Mouse (Mus musculus) hindbrain, embryonic 15.5 days (tissue): ENCODE data around the gene Gm44502. TPM values are rescaled to one million over a fixed set of nuclear protein-coding genes. Genes with fewer than 3 reads are reported as not detected.

Experiments
- ATAC-seq: fragments of 200-750 bp; cut with Nextera tagmentation; 2 replicates; pipeline ENCODE4 v1.8.0; 2017; ENCODE audit warnings: low read depth, moderate number of reproducible peaks, moderate TSS enrichment; ENCODE audit not compliant: low FRiP score
- H3K27ac ChIP-seq: fragments of 300-500 bp; sonication (generic); replicated peaks from 2 replicates; pipeline ENCODE4 v1.5.1; 2015; ENCODE audit warnings: mild to moderate bottlenecking, inconsistent platforms
- H3K27me3 ChIP-seq: fragments of 300-500 bp; sonication (generic); 2 replicates; pipeline ENCODE4 v1.6.1; 2015; ENCODE audit warnings: control low read depth, inconsistent platforms
- H3K36me3 ChIP-seq: fragments of 300-500 bp; sonication (generic); 2 replicates; pipeline ENCODE4 v1.6.1; 2015; ENCODE audit warnings: control low read depth, inconsistent platforms
- H3K4me1 ChIP-seq: fragments of 300-500 bp; sonication (generic); replicated peaks from 2 replicates; pipeline ENCODE4 v1.6.1; 2015; ENCODE audit warnings: control low read depth, inconsistent platforms
- H3K4me2 ChIP-seq: fragments of 300-500 bp; sonication (generic); 2 replicates; pipeline ENCODE4 v1.6.1; 2015; ENCODE audit warnings: moderate library complexity, mild to moderate bottlenecking, inconsistent platforms
- H3K4me3 ChIP-seq: fragments of 300-500 bp; sonication (generic); 2 replicates; pipeline ENCODE4 v1.5.1; 2015; ENCODE audit warnings: mild to moderate bottlenecking, inconsistent platforms
- H3K9ac ChIP-seq: fragments of 300-500 bp; sonication (generic); 2 replicates; pipeline ENCODE4 v1.6.1; 2015; ENCODE audit warnings: inconsistent platforms
- H3K9me3 ChIP-seq: fragments of 300-500 bp; sonication (generic); 2 replicates; pipeline ENCODE4 v1.6.1; 2016; ENCODE audit warnings: control low read depth, inconsistent platforms
- WGBS: fragments of 180-500 bp; shearing (Covaris S2); methylation state at CpG from one replicate; pipeline ENCODE4 v1.1.7; 2015; 5-methylcytosine and 5-hydroxymethylcytosine counted together
- polyA plus RNA-seq: library from polyadenylated mRNA; unstranded; fragments of >200 nt; fragmentation: Nextera tagmentation; extraction: Ambion mirVana; gene quantifications from 2 replicates; pipeline ENCODE4 v1.2.1, GENCODE M21; 2015

The Gm44502 gene
- not detected in 2 replicates for polyA plus RNA-seq

DNA sequence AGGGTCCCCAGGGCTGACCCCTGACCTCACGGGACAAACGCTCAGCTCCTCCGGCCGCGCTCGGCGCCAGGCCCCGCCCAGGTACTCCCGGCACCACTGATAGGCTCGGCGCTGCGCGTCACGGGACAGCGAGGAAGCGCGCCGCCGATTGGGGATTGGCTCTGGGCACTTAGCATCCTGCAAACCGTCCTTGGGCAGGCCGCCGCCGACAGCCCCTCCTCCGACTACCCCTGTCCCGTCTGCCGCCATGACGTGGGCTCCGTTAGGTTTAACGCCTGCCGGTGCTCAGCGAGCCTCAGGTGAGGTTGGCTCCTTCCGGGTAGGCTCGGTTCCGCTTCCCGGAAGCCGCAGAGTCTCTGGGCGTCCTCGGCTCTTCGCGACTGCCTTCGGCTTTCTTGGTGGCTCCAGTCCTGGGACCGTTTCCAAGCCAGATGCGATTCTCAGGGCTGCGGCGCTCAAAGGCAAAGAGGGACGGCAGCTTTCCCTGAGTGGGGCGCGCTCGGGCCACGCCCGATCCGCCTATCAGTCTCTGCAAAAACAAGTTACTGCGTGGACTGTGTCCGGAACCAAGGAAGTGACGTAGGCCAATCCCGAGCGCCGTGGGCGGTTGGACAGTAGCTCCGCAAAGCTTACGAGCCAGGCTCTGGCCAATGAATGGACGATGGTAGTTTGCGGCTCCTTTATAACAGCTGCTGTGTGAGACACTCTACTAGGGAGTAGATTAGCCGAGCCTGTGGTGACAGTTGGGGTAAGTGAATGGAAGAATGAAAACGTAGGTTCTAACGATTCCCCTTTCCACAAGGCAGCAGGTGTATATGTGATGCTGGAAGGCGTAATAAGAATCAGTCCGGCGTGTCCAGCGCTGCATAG is at the start of gene Gm44502, which contains the start of the genes C730034F03Rik and Chkb:
Gene Gm44502, minus strand, starts transcription at position 345 of the 870 bp plus-strand sequence.
Gene C730034F03Rik, plus strand, starts transcription at position 238 of the 870 bp plus-strand sequence.
Gene Chkb, minus strand, starts transcription at position 557 of the 870 bp plus-strand sequence.
- Histone ChIP-seq H3K9ac (peak within 1 kb of the TSS; percentile 75), H3K4me1 (peaks cover 27% of the 10 kb centered on the region), H3K9me3 (no peaks in the 10 kb centered on the region), H3K4me3 (peak within 1 kb of the TSS; percentile 80), H3K27ac (peak within 1 kb of the TSS; percentile 97), H3K4me2 (peak within 1 kb of the TSS; percentile 95), H3K27me3 (no peaks in the 10 kb centered on the region), H3K36me3 (peaks cover 22% of the 10 kb centered on the region)
- peak; percentile 94 for ATAC-seq
- WGBS: under 1% methylated on average over 62 of the region's 70 CpGs

DNA sequence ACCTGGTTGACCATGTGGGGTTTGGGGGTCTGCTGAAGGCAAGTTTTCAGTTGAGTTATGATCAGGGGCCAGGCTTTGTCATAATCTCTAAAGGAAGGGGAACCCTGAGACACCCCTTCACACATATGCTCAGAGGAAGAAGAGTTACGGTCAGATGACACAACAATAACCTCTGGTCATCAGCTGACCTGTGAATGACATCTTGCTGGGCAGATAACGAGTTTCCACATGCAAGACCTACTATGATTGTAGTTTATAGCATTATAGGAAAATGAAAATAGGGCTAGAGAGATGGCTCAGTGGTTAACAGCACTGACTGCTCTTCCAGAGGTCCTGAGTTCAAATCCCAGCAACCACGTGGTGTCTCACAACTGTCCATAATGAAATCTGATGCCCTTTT is 49.1 kb upstream of the Gm44502 start:
- no peak overlapping the region for H3K9ac ChIP-seq
- no peaks in the 10 kb centered on the region for H3K27me3 ChIP-seq
- no peaks in the 10 kb centered on the region for H3K9me3 ChIP-seq
- no peak overlapping the region for H3K4me2 ChIP-seq
- H3K4me1 ChIP-seq: peaks cover 34% of the 10 kb centered on the region
- H3K27ac ChIP-seq: no peak overlapping the region
- H3K36me3 ChIP-seq: no peaks in the 10 kb centered on the region
- ATAC-seq: no peak
- WGBS: 94% methylated on average over 3 of the region's 3 CpGs
- H3K4me3 ChIP-seq: no peak overlapping the region

GRCm38 (mm10) chr15:89477806-89478205 is 48.3 kb upstream of the Gm44502 start:
- H3K27me3 ChIP-seq: no peaks in the 10 kb centered on the region
- no peaks in the 10 kb centered on the region for H3K9me3 ChIP-seq
- H3K9ac ChIP-seq: no peak overlapping the region
- no peak overlapping the region for H3K4me3 ChIP-seq
- peaks cover 34% of the 10 kb centered on the region for H3K4me1 ChIP-seq
- H3K27ac ChIP-seq: no peak overlapping the region
- ATAC-seq: no peak
- no peak overlapping the region; the same call in 1 of the 2 replicates for H3K4me2 ChIP-seq
- H3K36me3 ChIP-seq: no peaks in the 10 kb centered on the region
- WGBS: 36% methylated on average over 8 of the region's 8 CpGs

DNA sequence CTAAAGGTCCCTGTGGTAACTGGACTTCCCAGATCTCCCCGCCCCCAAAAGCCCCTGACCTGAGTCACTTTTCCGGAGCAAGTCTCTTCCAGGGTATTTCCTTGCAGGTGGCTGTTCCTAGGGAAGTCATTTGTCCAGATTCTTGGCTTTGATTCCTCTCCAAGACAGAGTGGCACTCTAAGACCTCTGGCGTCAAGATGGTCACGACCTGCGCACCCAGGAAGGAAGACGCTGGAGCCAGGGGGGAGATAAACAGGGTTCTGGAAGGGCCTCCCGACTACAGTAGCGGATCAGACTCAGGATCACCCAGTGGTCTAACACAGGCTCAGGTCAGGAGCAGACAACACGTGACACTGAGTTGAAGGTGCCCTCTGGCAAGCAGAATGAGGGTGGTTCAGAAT is 47.6 kb upstream of the Gm44502 start, which contains the start of gene Arsa:
Gene Arsa, minus strand, starts transcription at position 335 of the 401 bp plus-strand sequence.
- no peak for ATAC-seq
- H3K4me2 ChIP-seq: peak within 1 kb of the TSS; percentile 85
- peaks cover 34% of the 10 kb centered on the region for H3K4me1 ChIP-seq
- H3K27ac ChIP-seq: peak within 1 kb of the TSS; percentile 86
- 35% methylated on average over 9 of the region's 9 CpGs for WGBS
- no peaks in the 10 kb centered on the region for H3K27me3 ChIP-seq
- H3K9me3 ChIP-seq: no peaks in the 10 kb centered on the region
- H3K4me3 ChIP-seq: peak within 1 kb of the TSS; percentile 57
- H3K9ac ChIP-seq: peak within 1 kb of the TSS; percentile 62
- no peaks in the 10 kb centered on the region for H3K36me3 ChIP-seq

- Histone ChIP-seq H3K4me2 (peak overlapping the region; percentile 85), H3K9ac (peak overlapping the region; percentile 62), H3K36me3 (no peaks in the 10 kb centered on the region), H3K4me3 (peak overlapping the region; percentile 57), H3K27ac (peak overlapping the region; percentile 86), H3K9me3 (no peaks in the 10 kb centered on the region), H3K27me3 (no peaks in the 10 kb centered on the region), H3K4me1 (peaks cover 34% of the 10 kb centered on the region)
- 7% methylated on average over 5 of the region's 5 CpGs for WGBS
- no peak for ATAC-seq
Measured at GRCm38 (mm10) chr15:89476475-89476815, 46.9 kb upstream of the Gm44502 start.

DNA sequence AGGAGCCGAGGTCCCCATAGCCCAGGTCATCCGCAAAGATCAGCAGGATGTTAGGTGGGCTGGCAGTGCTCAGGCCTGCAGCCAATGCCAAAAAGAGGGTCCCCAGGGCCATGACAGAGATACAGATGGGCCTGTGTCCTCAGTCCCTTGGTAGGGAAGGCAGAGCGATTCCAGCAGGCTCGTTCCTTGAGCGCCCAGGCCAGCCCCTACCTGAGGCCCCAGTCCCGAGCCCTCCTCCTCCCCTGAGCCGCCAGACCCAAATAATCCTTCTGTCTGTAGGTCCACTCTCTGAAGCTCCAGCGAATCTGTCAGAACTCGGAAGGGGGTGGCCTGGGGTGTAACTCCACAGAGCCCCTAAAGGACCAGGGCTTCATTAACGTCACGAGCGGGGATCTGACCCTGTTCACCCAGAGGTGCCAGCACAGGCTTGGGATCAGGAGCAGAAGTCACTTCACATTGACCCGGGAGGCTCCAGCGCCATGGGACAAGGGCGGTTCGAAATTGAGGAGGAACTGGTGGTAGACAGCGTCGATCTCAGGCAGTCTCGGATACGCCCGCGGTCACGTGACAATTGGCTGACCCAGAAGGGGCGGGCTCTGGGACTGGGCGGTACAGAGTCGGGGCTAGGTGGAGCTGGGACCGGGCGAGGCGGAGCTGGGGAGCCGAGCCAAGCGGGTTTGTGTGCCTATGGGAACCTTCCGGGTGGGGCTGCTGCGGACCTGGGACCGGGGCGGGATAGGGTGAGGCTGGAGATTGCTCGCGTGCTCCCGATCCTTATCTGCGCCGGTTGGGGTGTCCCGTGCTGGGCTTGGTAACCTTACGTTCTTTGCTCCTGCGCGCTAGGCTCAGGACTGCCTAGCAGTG is 46.3 kb upstream of the Gm44502 start:
- no peaks in the 10 kb centered on the region for H3K9me3 ChIP-seq
- peak overlapping the region; percentile 86 for H3K27ac ChIP-seq
- peak overlapping the region; percentile 57 for H3K4me3 ChIP-seq
- peak; percentile 97 for ATAC-seq
- H3K4me1 ChIP-seq: peaks cover 34% of the 10 kb centered on the region
- no peaks in the 10 kb centered on the region for H3K27me3 ChIP-seq
- H3K4me2 ChIP-seq: peak overlapping the region; percentile 85
- H3K36me3 ChIP-seq: no peaks in the 10 kb centered on the region
- WGBS: 10% methylated on average over 44 of the region's 44 CpGs
- peak overlapping the region; percentile 62 for H3K9ac ChIP-seq

GRCm38 (mm10) chr15:89475293-89475600 is 45.8 kb upstream of the Gm44502 start:
- Histone ChIP-seq H3K27me3 (no peaks in the 10 kb centered on the region), H3K4me2 (peak overlapping the region; percentile 85), H3K4me1 (peaks cover 34% of the 10 kb centered on the region), H3K27ac (peak overlapping the region; percentile 86; the same call in 1 of the 2 replicates), H3K4me3 (peak overlapping the region; percentile 57), H3K36me3 (no peaks in the 10 kb centered on the region), H3K9me3 (no peaks in the 10 kb centered on the region), H3K9ac (peak overlapping the region; percentile 62)
- WGBS: 89% methylated on average over 7 of the region's 7 CpGs
- ATAC-seq: no peak

DNA sequence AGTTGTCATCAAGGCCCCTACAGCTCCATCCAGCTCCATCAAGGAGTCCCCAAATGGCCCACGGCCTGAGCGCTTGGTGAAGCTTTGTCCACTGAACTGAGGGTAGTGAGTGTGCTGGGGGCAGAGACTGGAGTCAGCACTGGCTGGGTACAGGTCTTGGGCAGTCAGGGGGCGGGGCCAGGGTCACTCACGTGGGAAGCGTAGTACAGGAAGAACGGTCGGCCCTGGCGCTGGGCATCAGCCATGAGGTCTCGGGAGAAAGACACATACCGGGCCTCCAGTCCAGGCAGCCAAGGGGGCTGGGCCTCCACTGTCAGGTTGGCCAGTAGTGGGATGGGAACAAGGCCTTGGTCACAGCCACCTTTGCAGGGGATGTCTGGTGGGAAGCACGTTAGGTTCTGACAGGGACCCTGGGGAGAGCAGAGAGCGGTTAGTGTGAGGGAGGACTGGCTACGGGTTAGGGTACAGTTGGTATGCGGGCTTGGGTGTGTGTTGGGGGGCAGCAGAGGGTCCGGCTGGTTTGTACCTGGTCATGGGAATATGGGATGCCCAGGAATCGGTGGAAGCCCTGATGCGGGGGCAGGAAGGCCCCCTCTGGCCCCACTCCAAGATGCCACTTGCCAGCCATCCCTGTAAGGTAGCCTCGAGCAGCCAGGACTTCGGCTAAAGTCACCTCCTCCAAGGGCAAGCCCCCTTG is 45.2 kb upstream of the Gm44502 start:
- H3K27me3 ChIP-seq: no peaks in the 10 kb centered on the region
- H3K9ac ChIP-seq: no peak overlapping the region
- no peaks in the 10 kb centered on the region for H3K9me3 ChIP-seq
- peaks cover 34% of the 10 kb centered on the region for H3K4me1 ChIP-seq
- 94% methylated on average over 19 of the region's 19 CpGs for WGBS
- no peak for ATAC-seq
- peak overlapping the region; percentile 57; the same call in 1 of the 2 replicates for H3K4me3 ChIP-seq
- no peak overlapping the region for H3K27ac ChIP-seq
- H3K36me3 ChIP-seq: no peaks in the 10 kb centered on the region
- peak overlapping the region; percentile 85 for H3K4me2 ChIP-seq

- no peak overlapping the region for H3K9ac ChIP-seq
- ATAC-seq: no peak
- H3K4me1 ChIP-seq: peaks cover 34% of the 10 kb centered on the region
- WGBS: 97% methylated on average over 8 of the region's 8 CpGs
- no peak overlapping the region for H3K27ac ChIP-seq
- H3K27me3 ChIP-seq: no peaks in the 10 kb centered on the region
- H3K4me2 ChIP-seq: no peak overlapping the region
- no peaks in the 10 kb centered on the region for H3K9me3 ChIP-seq
- no peak overlapping the region for H3K4me3 ChIP-seq
- H3K36me3 ChIP-seq: no peaks in the 10 kb centered on the region
Measured at GRCm38 (mm10) chr15:89473921-89474320, 44.4 kb upstream of the Gm44502 start.

- no peak overlapping the region for H3K4me3 ChIP-seq
- peaks cover 35% of the 10 kb centered on the region for H3K4me1 ChIP-seq
- no peaks in the 10 kb centered on the region for H3K27me3 ChIP-seq
- H3K36me3 ChIP-seq: no peaks in the 10 kb centered on the region
- no peak overlapping the region for H3K4me2 ChIP-seq
- 82% methylated on average over 9 of the region's 9 CpGs for WGBS
- no peak for ATAC-seq
- H3K9ac ChIP-seq: no peak overlapping the region
- no peak overlapping the region for H3K27ac ChIP-seq
- H3K9me3 ChIP-seq: no peaks in the 10 kb centered on the region
Measured at GRCm38 (mm10) chr15:89473370-89473769, 43.9 kb upstream of the Gm44502 start.

DNA sequence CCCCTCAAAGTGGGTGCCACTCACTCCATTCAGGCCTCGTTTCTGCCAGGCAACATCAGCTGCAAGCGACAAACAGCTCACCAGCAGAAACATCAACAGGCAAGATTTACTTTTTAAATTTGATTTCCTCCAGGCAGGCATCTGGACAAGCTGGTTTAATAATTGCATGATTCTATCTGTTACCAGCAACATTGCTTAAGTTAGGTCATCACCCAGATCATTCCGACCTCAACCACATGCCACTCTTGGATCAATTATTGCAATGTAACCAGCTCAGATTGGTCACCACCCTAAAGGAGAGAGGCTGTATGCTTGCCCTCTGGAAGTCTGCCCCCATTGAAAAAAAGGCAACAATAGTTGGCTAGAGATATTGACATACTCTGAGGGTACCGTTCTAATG is 42.0 kb upstream of the Gm44502 start:
- Histone ChIP-seq H3K27me3 (no peaks in the 10 kb centered on the region), H3K4me3 (no peak overlapping the region), H3K9me3 (no peaks in the 10 kb centered on the region), H3K4me1 (peaks cover 19% of the 10 kb centered on the region), H3K4me2 (no peak overlapping the region), H3K9ac (no peak overlapping the region), H3K27ac (no peak overlapping the region), H3K36me3 (no peaks in the 10 kb centered on the region)
- ATAC-seq: no peak
- 88% methylated on average over 4 of the region's 4 CpGs for WGBS
